Mouse (Mus musculus): Measurements from ENCODE around the gene Peli3.

DNA sequence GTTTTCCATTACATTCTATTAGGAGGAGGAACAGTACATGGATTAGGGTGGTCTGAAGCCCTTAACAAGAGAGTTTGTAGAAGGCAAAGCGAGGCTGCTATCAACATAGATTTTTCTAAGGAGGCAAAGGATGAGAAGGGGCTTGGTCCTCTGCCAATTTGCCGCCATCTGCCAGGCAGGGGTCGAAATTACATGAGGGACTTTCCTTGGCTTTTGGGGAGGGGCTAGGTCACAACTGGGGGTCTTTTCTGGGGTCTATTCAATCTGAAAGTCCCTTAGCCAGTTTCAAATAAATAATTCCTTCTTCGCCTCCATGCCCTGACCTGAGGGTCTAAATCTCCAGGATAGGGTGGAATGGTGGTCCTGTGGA is 47.3 kb upstream of the Peli3 start, which contains the start of gene Npas4:
- TF ChIP-seq TAL1 (IDR thresholded peaks at IDR 0.05; ENCODE audit: low read length), result no peak
- TF ChIP-seq GATA1 (IDR thresholded peaks at IDR 0.05; ENCODE audit: low read length), result no peak

Data from erythroblast, embryonic 14.5 days (primary cell).